Mouse (Mus musculus) macrophage (primary cell): ENCODE data around the gene Depdc7. TPM values are rescaled to one million over a fixed set of nuclear protein-coding genes. Genes with fewer than 3 reads are reported as not detected.

Experiments
- H3K27ac ChIP-seq: fragments of 350-480 bp; formaldehyde crosslinking; 2 replicates; pipeline ENCODE4 v1.9.0; 2021
- H3K36me3 ChIP-seq: fragments of 350-480 bp; formaldehyde crosslinking; 2 replicates; pipeline ENCODE4 v1.9.0; 2021; ENCODE audit errors: inconsistent target
- H3K4me3 ChIP-seq: fragments of 350-480 bp; formaldehyde crosslinking; 2 replicates; pipeline ENCODE4 v1.9.0; 2021; ENCODE audit errors: inconsistent target
- H3K79me2 ChIP-seq: fragments of 350-480 bp; formaldehyde crosslinking; 2 replicates; pipeline ENCODE4 v1.9.0; 2021; ENCODE audit errors: inconsistent target
- WGBS: methylation state at CpG from one replicate; pipeline ENCODE4 v1.1.7; 2026; ENCODE audit warnings: inconsistent platforms; ENCODE audit not compliant: missing documents; 5-methylcytosine and 5-hydroxymethylcytosine counted together
- polyA plus RNA-seq: library from polyadenylated mRNA; stranded (reverse); fragments of 250-400 nt; gene quantifications from 3 replicates; pipeline ENCODE4 v1.2.4, GENCODE M21; 2018; ENCODE audit warnings: inconsistent platforms
- total RNA-seq, 78 experiments: library from RNA; depleted of rRNA; stranded (reverse); fragments of 250-400 nt; gene quantifications; 1 replicate in 9 of 78; 2 replicates in 24 of 78; 3 replicates in 43 of 78; 4 replicates in 2 of 78; pipeline ENCODE4 v1.2.4; 2018; ENCODE audit warnings: inconsistent platforms in 56 of 78

The Depdc7 gene
- total RNA-seq (2018; cell fraction: chromatin; rRNA removed), result 10 to 100 TPM in 2 of 26 experiments, 1 to 10 TPM in 22, under 1 TPM in 2; 0.78 to 14.2 (median 6.4) TPM
- total RNA-seq (2018; cell fraction: cytosol; rRNA removed), result 1 to 10 TPM; 1.7 to 8.2 (median 4.7) TPM
- total RNA-seq (2018; cell fraction: nucleus; rRNA removed), result 10 to 100 TPM in 1 of 26 experiments, 1 to 10 TPM in 25; 1.1 to 11.3 (median 2.9) TPM
- 7.6 to 10.3 TPM (median 7.7 TPM) in 3 replicates for polyA plus RNA-seq

- no peaks in the 10 kb centered on the region for H3K36me3 ChIP-seq
- peaks cover 24% of the 10 kb centered on the region; the same call in 1 of the 2 replicates for H3K79me2 ChIP-seq
- 1% methylated on average over 31 of the region's 31 CpGs for WGBS
- peak within 1 kb of the TSS; percentile 43 for H3K4me3 ChIP-seq
- no peak within 1 kb of the TSS for H3K27ac ChIP-seq
Observed at GRCm38 (mm10) chr2:104742741-104743064, at the start of gene Depdc7. TSS of gene Depdc7 (minus strand) at chr2:104742878.

GRCm38 (mm10) chr2:104774763-104775162, 32.1 kb upstream of the Depdc7 start:
- WGBS, result 82% methylated on average over 1 of the region's 1 CpGs
- Histone ChIP-seq H3K27ac (no peak overlapping the region), H3K4me3 (no peak overlapping the region), H3K79me2 (no peaks in the 10 kb centered on the region), H3K36me3 (peaks cover 10% of the 10 kb centered on the region; the same call in 1 of the 2 replicates)

GRCm38 (mm10) chr2:104768697-104769096, 26.0 kb upstream of the Depdc7 start:
- H3K79me2 ChIP-seq, result no peaks in the 10 kb centered on the region
- no peaks in the 10 kb centered on the region; the same call in 1 of the 2 replicates for H3K36me3 ChIP-seq
- 94% methylated on average over 1 of the region's 1 CpGs for WGBS
- no peak overlapping the region for H3K4me3 ChIP-seq
- H3K27ac ChIP-seq, result no peak overlapping the region

DNA sequence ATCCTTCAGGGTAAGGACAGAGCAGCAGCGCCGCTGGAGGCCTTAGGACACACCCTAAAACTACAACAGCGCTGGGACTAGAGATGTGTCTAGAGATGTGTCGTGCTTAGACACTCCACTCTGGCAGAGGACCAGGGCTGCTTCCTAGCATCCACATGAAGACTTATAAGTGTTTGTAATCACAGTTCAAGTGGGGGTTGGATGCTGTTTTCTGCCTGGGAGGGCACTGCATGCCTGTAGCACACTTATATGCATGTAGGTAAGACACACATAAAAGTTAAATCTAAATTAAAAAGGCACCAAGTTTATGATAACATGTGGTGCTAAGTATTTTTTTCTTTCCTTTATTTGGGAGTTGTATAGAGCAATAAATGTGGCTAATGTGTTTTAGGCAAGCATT, 21.3 kb upstream of the Depdc7 start:
- no peak overlapping the region for H3K4me3 ChIP-seq
- 96% methylated on average over 4 of the region's 4 CpGs for WGBS

GRCm38 (mm10) chr2:104763134-104763703, 20.5 kb upstream of the Depdc7 start:
- Histone ChIP-seq H3K27ac (no peak overlapping the region), H3K4me3 (no peak overlapping the region), H3K36me3 (no peaks in the 10 kb centered on the region), H3K79me2 (no peaks in the 10 kb centered on the region)
- 57% methylated on average over 8 of the region's 8 CpGs for WGBS

More for the DNA sequence above, 21.3 kb upstream of the Depdc7 start:
- no peaks in the 10 kb centered on the region for H3K36me3 ChIP-seq
- H3K79me2 ChIP-seq, result no peaks in the 10 kb centered on the region
- no peak overlapping the region for H3K27ac ChIP-seq

DNA sequence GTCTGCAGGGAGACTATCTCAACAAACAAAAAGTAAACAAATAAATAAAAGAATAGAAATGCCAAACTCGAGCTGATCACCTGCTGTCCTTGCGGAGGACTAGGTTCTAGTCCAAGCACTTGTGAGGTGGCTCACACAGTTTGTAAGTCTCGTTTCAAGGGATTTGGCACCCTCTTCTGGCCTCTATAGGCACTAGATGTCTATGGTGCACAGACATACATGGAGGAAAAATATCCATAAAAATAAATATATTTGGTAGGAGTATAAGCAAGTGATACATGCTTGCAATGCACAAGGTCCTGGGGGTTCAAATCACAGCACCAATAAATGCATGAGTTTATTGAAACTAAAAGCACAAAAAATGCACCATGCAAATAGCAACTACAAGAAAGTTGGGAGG, 7.9 kb upstream of the Depdc7 start:
- Histone ChIP-seq H3K79me2 (no peaks in the 10 kb centered on the region), H3K36me3 (no peaks in the 10 kb centered on the region), H3K27ac (no peak overlapping the region), H3K4me3 (no peak overlapping the region)
- 69% methylated on average over 3 of the region's 3 CpGs for WGBS

DNA sequence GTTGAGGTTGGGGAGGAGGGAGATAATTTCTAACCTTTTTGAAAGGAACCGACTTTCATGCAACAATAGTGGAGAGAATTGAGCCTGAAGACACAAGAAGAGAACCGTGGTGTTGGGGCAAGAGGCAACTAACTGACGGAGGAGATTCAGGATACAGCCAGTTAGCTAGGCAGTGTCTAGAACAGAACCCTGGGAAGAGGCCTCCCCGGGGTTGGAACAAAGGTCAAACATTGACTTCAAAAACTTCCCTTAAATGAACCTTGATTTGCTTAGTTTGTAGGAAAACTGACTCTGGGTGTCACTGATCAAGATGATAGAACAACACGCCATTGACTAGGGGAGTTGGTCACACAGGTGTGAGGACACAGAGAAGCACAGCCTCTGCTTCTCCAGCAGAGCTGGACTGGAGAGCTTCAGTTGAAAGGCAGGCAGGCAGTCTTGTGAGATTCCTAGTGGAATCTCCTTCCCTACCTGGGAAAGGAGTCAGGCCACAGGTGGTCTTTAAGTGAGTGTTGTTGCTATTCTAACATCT, 6.0 kb upstream of the Depdc7 start:
- no peak overlapping the region for H3K27ac ChIP-seq
- H3K4me3 ChIP-seq, result no peak overlapping the region
- H3K79me2 ChIP-seq, result no peaks in the 10 kb centered on the region
- H3K36me3 ChIP-seq, result no peaks in the 10 kb centered on the region
- 83% methylated on average over 5 of the region's 5 CpGs for WGBS

- Histone ChIP-seq H3K27ac (no peak overlapping the region), H3K4me3 (no peak overlapping the region), H3K79me2 (peaks cover 8% of the 10 kb centered on the region; the same call in 1 of the 2 replicates), H3K36me3 (no peaks in the 10 kb centered on the region)
- WGBS, result 59% methylated on average over 6 of the region's 8 CpGs
Observed at GRCm38 (mm10) chr2:104746251-104746650, 3.6 kb upstream of the Depdc7 start.

DNA sequence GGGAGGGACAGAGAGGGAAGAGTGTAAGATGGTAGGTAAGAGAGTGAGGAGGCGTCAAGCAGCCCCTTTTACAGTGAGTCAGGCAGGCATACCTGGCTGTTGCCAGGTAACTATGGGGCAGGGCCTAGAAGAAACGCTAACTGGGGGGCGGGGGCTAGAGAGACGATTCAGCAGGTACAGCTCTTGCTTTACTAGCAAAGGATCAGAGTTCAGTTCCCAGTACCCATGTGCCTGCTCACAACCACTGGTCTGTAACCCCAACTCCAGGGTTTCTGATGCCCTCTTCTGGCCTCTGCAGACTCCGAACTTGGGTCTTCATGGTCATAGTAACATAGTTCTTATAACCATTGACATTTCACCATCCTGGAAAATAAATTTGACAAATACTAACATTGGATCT, 1.3 kb upstream of the Depdc7 start:
- H3K4me3 ChIP-seq, result no peak overlapping the region
- peaks cover 11% of the 10 kb centered on the region; the same call in 1 of the 2 replicates for H3K79me2 ChIP-seq
- no peak overlapping the region for H3K27ac ChIP-seq
- H3K36me3 ChIP-seq, result no peaks in the 10 kb centered on the region
- 91% methylated on average over 5 of the region's 5 CpGs for WGBS

DNA sequence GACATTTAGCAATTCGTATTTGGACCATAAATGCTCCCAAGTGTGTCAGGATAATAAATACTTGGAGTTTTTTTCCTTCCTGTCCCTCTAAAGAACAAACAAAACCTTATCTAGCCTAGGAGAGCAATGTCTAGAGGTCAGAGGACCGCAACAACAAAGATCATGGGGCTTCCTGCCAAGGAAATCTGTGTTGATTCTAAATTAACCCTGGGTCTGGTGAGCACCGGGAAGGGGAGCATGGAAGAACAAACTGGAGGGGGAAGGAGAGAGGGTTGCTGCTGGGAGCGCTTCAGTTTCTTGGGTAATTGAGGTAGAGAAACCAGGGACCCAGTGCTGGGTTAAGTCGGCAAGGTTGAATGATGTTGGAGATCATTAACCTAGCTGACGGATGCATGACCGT, 482 bp upstream of the Depdc7 start:
- 50% methylated on average over 7 of the region's 7 CpGs for WGBS
- Histone ChIP-seq H3K4me3 (peak overlapping the region; percentile 31), H3K36me3 (no peaks in the 10 kb centered on the region), H3K27ac (no peak overlapping the region), H3K79me2 (peaks cover 19% of the 10 kb centered on the region; the same call in 1 of the 2 replicates)

- WGBS, result 14% methylated on average over 36 of the region's 46 CpGs
- Histone ChIP-seq H3K27ac (no peak overlapping the region), H3K4me3 (peak overlapping the region; percentile 43), H3K79me2 (peaks cover 30% of the 10 kb centered on the region; the same call in 1 of the 2 replicates), H3K36me3 (no peaks in the 10 kb centered on the region)
Observed at GRCm38 (mm10) chr2:104741896-104742740, 560 bp downstream of the Depdc7 start.

DNA sequence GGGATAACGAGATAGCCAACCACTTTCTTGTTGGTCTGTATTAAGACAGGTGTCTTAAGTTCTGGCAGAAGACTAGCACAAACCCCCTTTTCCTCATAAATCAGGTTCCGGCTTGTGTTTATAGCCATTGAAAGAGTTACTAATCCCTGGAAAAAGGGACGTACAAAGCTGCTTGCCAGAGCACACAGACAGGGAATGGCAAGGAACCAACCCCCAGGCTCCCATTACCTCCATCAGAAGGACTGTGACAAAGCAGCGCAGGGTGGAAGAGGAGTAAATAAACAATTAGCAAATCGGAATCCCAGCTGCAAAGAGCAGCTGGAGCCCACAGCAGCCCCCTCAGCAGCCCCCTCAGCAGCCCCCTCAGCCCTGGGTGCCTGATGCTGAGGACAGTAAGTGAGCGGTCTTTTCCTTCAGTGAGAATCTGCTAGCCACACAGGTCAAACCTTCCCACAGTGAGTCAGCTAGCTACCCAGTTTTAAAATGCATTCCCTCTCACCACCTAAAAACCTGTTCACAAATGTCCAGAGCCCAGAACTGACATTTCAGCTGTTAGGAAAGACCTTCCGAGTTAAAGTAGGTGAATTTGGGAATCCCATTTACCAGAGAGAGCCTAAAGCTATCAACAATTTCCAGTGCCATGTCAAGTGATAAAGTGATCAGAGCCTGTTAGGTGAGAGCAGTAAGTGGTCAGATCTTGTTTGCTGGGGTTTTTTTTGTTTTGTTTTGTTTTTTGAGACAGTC, 1.5 kb downstream of the Depdc7 start:
- peaks cover 39% of the 10 kb centered on the region; the same call in 1 of the 2 replicates for H3K79me2 ChIP-seq
- no peak overlapping the region for H3K4me3 ChIP-seq
- H3K27ac ChIP-seq, result no peak overlapping the region
- whole genome bisulfite sequencing, result 97% methylated on average over 7 of the region's 7 CpGs
- no peaks in the 10 kb centered on the region for H3K36me3 ChIP-seq

DNA sequence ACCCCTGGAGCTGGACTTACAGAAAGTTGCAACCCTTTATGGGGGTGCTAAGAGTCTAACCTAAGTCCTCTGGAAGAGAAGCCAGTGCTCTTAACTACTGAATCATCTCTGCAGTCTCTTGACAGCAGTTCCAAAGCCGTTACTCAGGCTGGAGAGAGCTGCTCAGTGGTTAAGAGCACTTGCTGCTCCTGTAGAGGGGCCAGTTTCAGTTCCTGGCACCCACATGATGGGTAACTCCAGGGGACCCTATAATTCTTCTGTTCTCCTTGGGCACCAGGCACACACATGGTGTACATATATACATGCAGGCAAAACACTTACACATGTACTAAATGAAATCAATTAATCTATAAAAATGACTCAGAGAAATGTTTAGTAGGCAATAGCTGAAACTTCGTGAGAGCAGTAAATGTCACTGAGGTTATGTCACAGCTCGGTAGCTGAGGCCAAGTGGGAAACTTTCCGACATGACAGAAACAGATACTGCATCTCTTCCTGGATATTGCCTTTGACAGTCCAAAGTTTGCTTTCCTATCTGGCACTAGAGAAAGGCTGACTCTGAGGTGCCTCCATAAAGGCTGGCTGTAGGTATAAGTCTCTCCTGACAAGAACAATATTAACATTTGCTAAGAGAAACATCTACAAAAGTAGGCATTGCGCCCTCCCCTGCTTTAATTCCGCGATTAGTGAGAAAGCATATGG, 2.3 kb downstream of the Depdc7 start:
- Histone ChIP-seq H3K36me3 (no peaks in the 10 kb centered on the region), H3K4me3 (no peak overlapping the region), H3K79me2 (peaks cover 42% of the 10 kb centered on the region; the same call in 1 of the 2 replicates), H3K27ac (no peak overlapping the region)
- 70% methylated on average over 7 of the region's 7 CpGs for WGBS

GRCm38 (mm10) chr2:104739691-104740090, 3.0 kb downstream of the Depdc7 start:
- Histone ChIP-seq H3K79me2 (peaks cover 45% of the 10 kb centered on the region; the same call in 1 of the 2 replicates), H3K4me3 (no peak overlapping the region), H3K27ac (no peak overlapping the region), H3K36me3 (no peaks in the 10 kb centered on the region)
- 93% methylated on average over 2 of the region's 2 CpGs for WGBS
